Mouse (Mus musculus): ENCODE data around the gene Casp8. TPM values are rescaled to one million over a fixed set of nuclear protein-coding genes. Genes with fewer than 3 reads are reported as not detected.
"Not testable (repeated sequence)": the region's sequence is repeated elsewhere in the genome, so short reads cannot be mapped to it uniquely, and the experiment has no call there.

Gene Casp8
- polyA plus RNA-seq (2015; fragmentation: Nextera tagmentation; extraction: Ambion mirVana): 15.4 and 18.0 TPM in 2 replicates

GRCm38 (mm10) chr1:58795291-58796058, at the start of gene Casp8:
TSS of gene Casp8 (plus strand) at chr1:58795374.
- ATAC-seq (ENCODE audit: low read depth): peak; percentile 92
- peak; percentile 50 for DNase-seq

DNA sequence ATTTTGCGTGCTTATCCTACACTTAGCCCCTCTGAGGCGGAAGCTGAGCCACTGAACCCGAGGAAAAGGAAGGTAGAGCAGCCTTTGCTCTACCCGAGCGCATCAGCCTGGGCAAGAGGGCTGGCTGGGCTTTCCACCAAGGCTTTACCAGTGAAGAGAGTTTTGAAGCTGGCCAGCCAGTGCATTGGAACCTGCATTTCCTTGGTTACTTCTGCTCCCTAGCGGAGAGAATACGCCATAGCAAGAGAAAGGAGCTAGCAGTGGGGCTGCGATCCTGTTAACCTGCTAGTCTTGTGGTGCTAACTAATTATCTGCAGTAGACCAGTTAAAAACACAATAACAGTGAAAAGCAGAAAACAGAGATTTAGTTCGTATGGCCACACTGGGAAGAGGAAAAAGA, 48.3 kb upstream of the Casp8 start:
- no peaks in the 10 kb centered on the region for H3K27me3 ChIP-seq
- peaks cover 61% of the 10 kb centered on the region for H3K36me3 ChIP-seq
- WGBS (ENCODE audit: insufficient replicate concordance): 66% methylated on average over 9 of the region's 9 CpGs
- H3K4me3 ChIP-seq (replicated peaks): no peak overlapping the region
- H3K4me2 ChIP-seq: no peak overlapping the region
- peaks cover 18% of the 10 kb centered on the region for H3K4me1 ChIP-seq (replicated peaks)
- DNase-seq (peak; percentile 10), ATAC-seq (ENCODE audit: low read depth) (no peak)
- no peak overlapping the region for H3K9ac ChIP-seq
- H3K27ac ChIP-seq: no peak overlapping the region
- no peaks in the 10 kb centered on the region for H3K9me3 ChIP-seq (replicated peaks)

More at GRCm38 (mm10) chr1:58795291-58796058, at the start of gene Casp8:
- under 1% methylated on average over 42 of the region's 42 CpGs for WGBS (ENCODE audit: insufficient replicate concordance)
- peaks cover 23% of the 10 kb centered on the region for H3K4me1 ChIP-seq (replicated peaks)
- H3K9ac ChIP-seq: peak within 1 kb of the TSS; percentile 86
- H3K4me2 ChIP-seq: peak within 1 kb of the TSS; percentile 89
- no peaks in the 10 kb centered on the region for H3K9me3 ChIP-seq (replicated peaks)
- peak within 1 kb of the TSS; percentile 77 for H3K4me3 ChIP-seq (replicated peaks)
- H3K36me3 ChIP-seq: peaks cover 12% of the 10 kb centered on the region
- H3K27me3 ChIP-seq: no peaks in the 10 kb centered on the region
- peak within 1 kb of the TSS; percentile 76 for H3K27ac ChIP-seq

GRCm38 (mm10) chr1:58759451-58759850, 35.7 kb upstream of the Casp8 start:
- Histone ChIP-seq H3K9ac (no peak overlapping the region), H3K9me3 (replicated peaks) (no peaks in the 10 kb centered on the region), H3K4me3 (replicated peaks) (no peak overlapping the region), H3K27ac (no peak overlapping the region), H3K27me3 (no peaks in the 10 kb centered on the region), H3K4me2 (no peak overlapping the region), H3K36me3 (peaks cover 18% of the 10 kb centered on the region), H3K4me1 (replicated peaks) (no peaks in the 10 kb centered on the region)
- WGBS (ENCODE audit: insufficient replicate concordance): 76% methylated on average over 3 of the region's 3 CpGs
- DNase-seq (no peak), ATAC-seq (ENCODE audit: low read depth) (no peak)

- no peak overlapping the region for H3K27ac ChIP-seq
- no peaks in the 10 kb centered on the region for H3K27me3 ChIP-seq
- H3K36me3 ChIP-seq: peaks cover 10% of the 10 kb centered on the region
- no peak overlapping the region for H3K9ac ChIP-seq
- WGBS (ENCODE audit: insufficient replicate concordance): 46% methylated on average over 1 of the region's 1 CpGs
- no peak for DNase-seq
- H3K4me2 ChIP-seq: no peak overlapping the region
- ATAC-seq (ENCODE audit: low read depth): no peak
- no peaks in the 10 kb centered on the region for H3K9me3 ChIP-seq (replicated peaks)
- H3K4me1 ChIP-seq (replicated peaks): no peaks in the 10 kb centered on the region
- H3K4me3 ChIP-seq (replicated peaks): no peak overlapping the region
Observed at GRCm38 (mm10) chr1:58760581-58760980, 34.6 kb upstream of the Casp8 start.

DNA sequence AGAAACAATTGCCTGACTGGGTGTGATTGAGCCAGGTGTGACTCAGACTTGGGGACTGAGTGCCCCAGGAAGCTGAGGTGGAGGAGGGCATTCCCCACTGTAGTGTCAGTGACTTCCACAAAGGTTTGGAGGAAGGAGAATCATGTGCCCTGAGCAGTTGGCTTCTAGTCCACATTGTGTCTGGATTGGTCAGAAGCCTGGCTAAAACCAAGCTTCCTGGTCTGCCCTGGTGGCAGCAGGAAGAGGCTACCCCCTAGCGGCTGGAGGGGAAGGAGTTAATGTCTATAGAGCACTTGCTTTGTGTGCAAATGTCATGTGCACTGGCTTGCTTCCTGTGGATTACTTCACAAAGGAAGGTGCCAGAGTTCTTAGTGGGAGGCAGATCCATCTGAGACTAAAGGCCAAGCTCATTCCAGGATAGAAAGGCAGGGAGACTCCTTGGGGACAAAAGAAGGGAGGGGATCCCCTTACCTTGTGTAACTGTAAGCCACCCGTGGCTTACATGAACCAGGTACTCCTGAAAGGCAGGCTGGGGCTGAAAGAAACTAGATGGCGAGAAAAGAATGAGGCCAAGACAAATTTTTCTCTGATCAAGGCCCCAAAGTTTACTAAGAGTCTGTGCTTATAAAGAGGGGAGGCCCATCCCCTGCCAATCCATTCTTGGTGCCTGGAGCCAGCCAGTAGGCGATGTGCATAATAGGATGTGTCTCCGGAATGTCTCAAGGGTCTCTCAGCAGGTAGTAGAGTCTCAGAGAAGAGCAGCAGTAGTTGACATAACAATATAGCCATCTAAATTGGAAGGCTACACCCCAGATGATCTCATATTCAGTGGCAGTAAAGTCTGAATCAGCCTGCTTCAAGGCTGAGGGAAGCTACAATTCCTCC, 33.5 kb upstream of the Casp8 start:
- ATAC-seq (ENCODE audit: low read depth); H3K9ac ChIP-seq; H3K27me3 ChIP-seq; H3K36me3 ChIP-seq; H3K27ac ChIP-seq; H3K4me1 ChIP-seq (replicated peaks); H3K9me3 ChIP-seq (replicated peaks); H3K4me2 ChIP-seq; H3K4me3 ChIP-seq (replicated peaks): not testable (repeated sequence)
- peak; percentile 8 for DNase-seq
- 62% methylated on average over 5 of the region's 5 CpGs for WGBS (ENCODE audit: insufficient replicate concordance)

- no peaks in the 10 kb centered on the region for H3K9me3 ChIP-seq (replicated peaks)
- peaks cover 5% of the 10 kb centered on the region; the same call in 1 of the 2 replicates for H3K36me3 ChIP-seq
- H3K4me1 ChIP-seq (replicated peaks): no peaks in the 10 kb centered on the region
- H3K4me3 ChIP-seq (replicated peaks): no peak overlapping the region
- ATAC-seq (ENCODE audit: low read depth) (no peak), DNase-seq (no peak)
- H3K4me2 ChIP-seq: no peak overlapping the region
- 71% methylated on average over 5 of the region's 5 CpGs for WGBS (ENCODE audit: insufficient replicate concordance)
- no peak overlapping the region for H3K27ac ChIP-seq
- H3K27me3 ChIP-seq: no peaks in the 10 kb centered on the region
- H3K9ac ChIP-seq: no peak overlapping the region
Observed at GRCm38 (mm10) chr1:58762576-58762975, 32.6 kb upstream of the Casp8 start.

- not testable (repeated sequence) for H3K27me3 ChIP-seq; DNase-seq; H3K4me2 ChIP-seq; H3K9me3 ChIP-seq (replicated peaks); H3K4me3 ChIP-seq (replicated peaks); H3K27ac ChIP-seq; H3K36me3 ChIP-seq; ATAC-seq (ENCODE audit: low read depth); H3K4me1 ChIP-seq (replicated peaks); H3K9ac ChIP-seq
- WGBS (ENCODE audit: insufficient replicate concordance): 73% methylated on average over 4 of the region's 4 CpGs
Observed at GRCm38 (mm10) chr1:58766446-58766845, 28.7 kb upstream of the Casp8 start.

- DNase-seq (no peak), ATAC-seq (ENCODE audit: low read depth) (no peak)
- Histone ChIP-seq H3K9me3 (replicated peaks) (no peaks in the 10 kb centered on the region), H3K27ac (no peak overlapping the region), H3K4me1 (replicated peaks) (no peaks in the 10 kb centered on the region), H3K27me3 (no peaks in the 10 kb centered on the region), H3K4me2 (no peak overlapping the region), H3K36me3 (no peaks in the 10 kb centered on the region), H3K9ac (no peak overlapping the region), H3K4me3 (replicated peaks) (no peak overlapping the region)
Observed at GRCm38 (mm10) chr1:58769136-58769535, 26.0 kb upstream of the Casp8 start.

GRCm38 (mm10) chr1:58769701-58770100, 25.5 kb upstream of the Casp8 start:
- no peaks in the 10 kb centered on the region for H3K9me3 ChIP-seq (replicated peaks)
- ATAC-seq (ENCODE audit: low read depth): no peak
- H3K27ac ChIP-seq: no peak overlapping the region
- H3K27me3 ChIP-seq: no peaks in the 10 kb centered on the region
- no peaks in the 10 kb centered on the region for H3K36me3 ChIP-seq
- H3K4me1 ChIP-seq (replicated peaks): no peaks in the 10 kb centered on the region
- WGBS (ENCODE audit: insufficient replicate concordance): 43% methylated on average over 9 of the region's 9 CpGs
- DNase-seq: no peak
- H3K4me3 ChIP-seq (replicated peaks): no peak overlapping the region
- no peak overlapping the region for H3K9ac ChIP-seq
- no peak overlapping the region for H3K4me2 ChIP-seq

GRCm38 (mm10) chr1:58770111-58770720, 25.0 kb upstream of the Casp8 start:
- H3K27me3 ChIP-seq: no peaks in the 10 kb centered on the region
- DNase-seq (no peak), ATAC-seq (ENCODE audit: low read depth) (no peak)
- WGBS (ENCODE audit: insufficient replicate concordance): 22% methylated on average over 7 of the region's 7 CpGs
- H3K4me2 ChIP-seq: no peak overlapping the region
- no peaks in the 10 kb centered on the region for H3K9me3 ChIP-seq (replicated peaks)
- H3K27ac ChIP-seq: no peak overlapping the region
- H3K4me3 ChIP-seq (replicated peaks): no peak overlapping the region
- H3K4me1 ChIP-seq (replicated peaks): no peaks in the 10 kb centered on the region
- no peak overlapping the region for H3K9ac ChIP-seq
- no peaks in the 10 kb centered on the region for H3K36me3 ChIP-seq

- H3K9ac ChIP-seq: no peak overlapping the region
- no peak for ATAC-seq (ENCODE audit: low read depth)
- H3K9me3 ChIP-seq (replicated peaks): no peaks in the 10 kb centered on the region
- H3K36me3 ChIP-seq: no peaks in the 10 kb centered on the region
- no peak overlapping the region for H3K4me2 ChIP-seq
- no peak for DNase-seq
- WGBS (ENCODE audit: insufficient replicate concordance): 71% methylated on average over 3 of the region's 3 CpGs
- H3K27me3 ChIP-seq: no peaks in the 10 kb centered on the region
- no peaks in the 10 kb centered on the region for H3K4me1 ChIP-seq (replicated peaks)
- no peak overlapping the region for H3K27ac ChIP-seq
- no peak overlapping the region for H3K4me3 ChIP-seq (replicated peaks)
Observed at GRCm38 (mm10) chr1:58772084-58772483, 23.1 kb upstream of the Casp8 start.

Data from liver, embryonic 13.5 days (tissue).